Mouse (Mus musculus): ENCODE results near the gene Ndufb2. TPM values are rescaled to one million over a fixed set of nuclear protein-coding genes. Genes with fewer than 3 reads are reported as not detected.

Gene Ndufb2
- polyA plus RNA-seq (2012; ENCODE audit: insufficient read depth, insufficient read length, missing spikeins), result 68.1 and 70.5 TPM in 2 replicates

GRCm38 (mm10) chr6:39592401-39593214, at the start of gene Ndufb2:
Ndufb2 (plus strand) TSS chr6:39592574.
- peak within 1 kb of the TSS; percentile 69 for H3K4me3 ChIP-seq (ENCODE audit: insufficient read depth, low read length)
- H3K27ac ChIP-seq (ENCODE audit: insufficient read depth, low read depth, low read length), result peak within 1 kb of the TSS; percentile 61
- H3K4me1 ChIP-seq (ENCODE audit: control insufficient read depth, insufficient read depth, low read length), result peaks cover 6% of the 10 kb centered on the region
- no peak for TF ChIP-seq POLR2A (IDR thresholded peaks at IDR 0.05; ENCODE audit: borderline replicate concordance, low read depth, low read length)
- TF ChIP-seq CTCF (IDR thresholded peaks at IDR 0.05; ENCODE audit: low read depth, low read length), result no peak

- H3K27ac ChIP-seq (ENCODE audit: insufficient read depth, low read depth, low read length), result no peak overlapping the region
These were observed 49.5 kb upstream of the Ndufb2 start for GRCm38 (mm10) chr6:39542631-39543597.

GRCm38 (mm10) chr6:39543769-39544420, 48.5 kb upstream of the Ndufb2 start:
- no peak for TF ChIP-seq POLR2A (IDR thresholded peaks at IDR 0.05; ENCODE audit: borderline replicate concordance, low read depth, low read length)
- TF ChIP-seq CTCF (IDR thresholded peaks at IDR 0.05; ENCODE audit: low read depth, low read length), result no peak
- no peak overlapping the region for H3K4me3 ChIP-seq (ENCODE audit: insufficient read depth, low read length)
- H3K4me1 ChIP-seq (ENCODE audit: control insufficient read depth, insufficient read depth, low read length), result peaks cover 39% of the 10 kb centered on the region
- no peak overlapping the region for H3K27ac ChIP-seq (ENCODE audit: insufficient read depth, low read depth, low read length)

More at GRCm38 (mm10) chr6:39542631-39543597, 49.5 kb upstream of the Ndufb2 start:
- TF ChIP-seq POLR2A (IDR thresholded peaks at IDR 0.05; ENCODE audit: borderline replicate concordance, low read depth, low read length) (no peak), CTCF (IDR thresholded peaks at IDR 0.05; ENCODE audit: low read depth, low read length) (no peak)
- Histone ChIP-seq H3K4me3 (ENCODE audit: insufficient read depth, low read length) (no peak overlapping the region), H3K4me1 (ENCODE audit: control insufficient read depth, insufficient read depth, low read length) (peaks cover 48% of the 10 kb centered on the region)

- no peak overlapping the region for H3K27ac ChIP-seq (ENCODE audit: insufficient read depth, low read depth, low read length)
- TF ChIP-seq POLR2A (IDR thresholded peaks at IDR 0.05; ENCODE audit: borderline replicate concordance, low read depth, low read length), result no peak
- TF ChIP-seq CTCF (IDR thresholded peaks at IDR 0.05; ENCODE audit: low read depth, low read length), result no peak
- peaks cover 29% of the 10 kb centered on the region for H3K4me1 ChIP-seq (ENCODE audit: control insufficient read depth, insufficient read depth, low read length)
- H3K4me3 ChIP-seq (ENCODE audit: insufficient read depth, low read length), result no peak overlapping the region
These were observed 46.9 kb upstream of the Ndufb2 start for GRCm38 (mm10) chr6:39545474-39545873.

GRCm38 (mm10) chr6:39548030-39548429, 44.3 kb upstream of the Ndufb2 start:
- Histone ChIP-seq H3K4me3 (ENCODE audit: insufficient read depth, low read length) (no peak overlapping the region), H3K4me1 (ENCODE audit: control insufficient read depth, insufficient read depth, low read length) (peaks cover 33% of the 10 kb centered on the region), H3K27ac (ENCODE audit: insufficient read depth, low read depth, low read length) (no peak overlapping the region)
- TF ChIP-seq POLR2A (IDR thresholded peaks at IDR 0.05; ENCODE audit: borderline replicate concordance, low read depth, low read length) (no peak), CTCF (IDR thresholded peaks at IDR 0.05; ENCODE audit: low read depth, low read length) (no peak)

- TF ChIP-seq POLR2A (IDR thresholded peaks at IDR 0.05; ENCODE audit: borderline replicate concordance, low read depth, low read length) (no peak), CTCF (IDR thresholded peaks at IDR 0.05; ENCODE audit: low read depth, low read length) (no peak)
- H3K4me3 ChIP-seq (ENCODE audit: insufficient read depth, low read length), result no peak overlapping the region; the same call in 1 of the 2 replicates
- H3K27ac ChIP-seq (ENCODE audit: insufficient read depth, low read depth, low read length), result peak overlapping the region; percentile 79
- peaks cover 41% of the 10 kb centered on the region for H3K4me1 ChIP-seq (ENCODE audit: control insufficient read depth, insufficient read depth, low read length)
These were observed 40.3 kb upstream of the Ndufb2 start for GRCm38 (mm10) chr6:39551981-39552636.

- Histone ChIP-seq H3K27ac (ENCODE audit: insufficient read depth, low read depth, low read length) (no peak overlapping the region), H3K4me3 (ENCODE audit: insufficient read depth, low read length) (no peak overlapping the region), H3K4me1 (ENCODE audit: control insufficient read depth, insufficient read depth, low read length) (peaks cover 55% of the 10 kb centered on the region)
- TF ChIP-seq CTCF (IDR thresholded peaks at IDR 0.05; ENCODE audit: low read depth, low read length) (no peak), POLR2A (IDR thresholded peaks at IDR 0.05; ENCODE audit: borderline replicate concordance, low read depth, low read length) (no peak)
These were observed 37.3 kb upstream of the Ndufb2 start for GRCm38 (mm10) chr6:39554888-39555647.

- Histone ChIP-seq H3K27ac (ENCODE audit: insufficient read depth, low read depth, low read length) (no peak overlapping the region), H3K4me3 (ENCODE audit: insufficient read depth, low read length) (no peak overlapping the region), H3K4me1 (ENCODE audit: control insufficient read depth, insufficient read depth, low read length) (peaks cover 56% of the 10 kb centered on the region)
- TF ChIP-seq CTCF (IDR thresholded peaks at IDR 0.05; ENCODE audit: low read depth, low read length), result no peak
- no peak for TF ChIP-seq POLR2A (IDR thresholded peaks at IDR 0.05; ENCODE audit: borderline replicate concordance, low read depth, low read length)
These were observed 36.8 kb upstream of the Ndufb2 start for GRCm38 (mm10) chr6:39555648-39555945.
